Mouse (Mus musculus) kidney, adult 11 months (tissue): ENCODE data around the gene Srsf12.
A peak's percentile ranks its signal among the peaks of the same experiment; 100 is the strongest.

Experiments
- DNase-seq: peaks from one replicate; pipeline ENCODE4 v3.0.0; 2022

The Srsf12 gene

DNA sequence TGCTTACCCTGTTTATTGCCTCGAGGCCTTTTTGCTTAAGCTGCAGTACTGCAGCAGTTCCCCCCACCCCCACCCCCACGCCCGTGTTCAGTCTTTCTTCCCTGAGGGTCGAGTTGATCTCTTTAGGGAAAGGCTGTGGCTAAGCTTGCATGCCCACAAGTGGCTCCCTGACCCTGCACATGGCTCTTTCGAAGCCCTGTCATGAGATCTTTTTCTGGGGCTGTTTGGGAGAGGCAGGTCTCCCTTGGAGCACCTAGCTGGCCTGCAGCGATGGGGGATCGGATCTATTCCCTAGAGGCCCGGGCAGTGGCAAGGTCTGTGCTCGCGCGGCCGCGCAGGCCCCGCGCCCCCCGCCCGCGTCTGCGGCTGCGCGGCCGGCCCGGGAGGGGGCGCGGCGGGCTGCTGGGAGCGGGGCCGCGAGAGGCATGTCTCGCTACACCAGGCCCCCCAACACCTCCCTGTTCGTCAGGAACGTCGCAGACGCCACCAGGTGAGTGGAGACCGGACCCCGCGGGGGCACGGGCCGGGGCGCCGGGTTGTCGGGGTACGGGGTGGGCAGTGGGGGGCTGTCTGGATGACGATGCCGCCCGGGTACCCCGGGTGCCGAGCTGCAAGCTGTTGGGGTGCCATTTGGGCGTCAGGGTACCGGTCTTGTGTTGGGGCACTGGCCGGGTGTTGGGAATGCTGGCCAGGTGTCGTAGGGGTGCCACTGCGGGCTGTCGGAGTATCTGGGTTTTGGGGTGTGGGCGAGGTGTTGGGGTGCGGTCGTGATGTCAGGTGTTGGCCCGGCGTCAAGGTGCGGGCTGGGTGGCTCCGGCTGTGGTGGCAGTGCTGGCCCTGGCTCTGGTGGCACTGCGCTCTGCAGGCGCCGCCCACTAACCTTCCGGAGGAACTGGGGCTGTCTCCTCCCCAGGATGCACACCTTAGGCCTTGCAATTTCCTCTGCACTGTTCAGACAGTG lies at the start of gene Srsf12:
Gene Srsf12, plus strand, starts transcription at position 111 of the 961 bp plus-strand sequence.
- no peak for DNase-seq

DNA sequence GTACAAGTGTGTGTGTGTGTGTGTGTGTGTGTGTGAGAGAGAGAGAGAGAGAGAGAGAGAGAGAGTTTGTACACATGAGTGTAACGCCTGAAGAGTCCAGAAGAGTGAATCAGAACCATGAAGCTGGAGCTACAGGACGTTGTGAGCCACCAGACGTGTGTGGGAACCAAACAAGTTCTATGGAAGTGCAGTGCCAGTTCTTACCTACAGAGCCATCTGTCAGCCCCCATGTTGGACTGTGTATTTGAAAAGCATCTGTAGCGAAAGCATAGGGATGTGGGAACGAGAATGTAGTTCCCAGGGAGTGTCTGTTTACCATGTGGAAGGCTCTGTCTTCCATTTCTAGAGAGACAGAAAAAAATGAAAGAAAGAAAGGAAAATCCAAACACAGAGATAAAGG lies 25.3 kb upstream of the Srsf12 start:
- DNase-seq = no peak

DNA sequence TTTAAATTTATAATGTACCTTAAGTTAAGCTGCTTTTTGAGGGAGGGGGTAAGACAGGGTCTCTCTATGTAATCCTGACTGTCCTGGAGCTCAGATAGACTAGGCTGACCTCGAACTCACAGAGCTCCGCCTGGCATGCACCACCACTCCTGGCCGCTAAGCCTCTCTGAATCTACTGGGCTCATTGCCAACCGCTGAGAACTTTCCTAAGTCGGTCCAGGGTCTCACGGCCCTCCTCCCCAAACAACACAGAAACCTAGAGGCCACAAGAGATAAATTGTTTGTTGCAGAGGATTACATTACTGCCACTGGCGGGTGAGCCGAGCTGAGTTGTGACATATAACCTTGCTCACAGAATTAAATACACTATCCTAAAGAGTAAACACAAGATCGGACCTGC lies 20.6 kb upstream of the Srsf12 start:
- DNase-seq = peak; percentile 54

DNA sequence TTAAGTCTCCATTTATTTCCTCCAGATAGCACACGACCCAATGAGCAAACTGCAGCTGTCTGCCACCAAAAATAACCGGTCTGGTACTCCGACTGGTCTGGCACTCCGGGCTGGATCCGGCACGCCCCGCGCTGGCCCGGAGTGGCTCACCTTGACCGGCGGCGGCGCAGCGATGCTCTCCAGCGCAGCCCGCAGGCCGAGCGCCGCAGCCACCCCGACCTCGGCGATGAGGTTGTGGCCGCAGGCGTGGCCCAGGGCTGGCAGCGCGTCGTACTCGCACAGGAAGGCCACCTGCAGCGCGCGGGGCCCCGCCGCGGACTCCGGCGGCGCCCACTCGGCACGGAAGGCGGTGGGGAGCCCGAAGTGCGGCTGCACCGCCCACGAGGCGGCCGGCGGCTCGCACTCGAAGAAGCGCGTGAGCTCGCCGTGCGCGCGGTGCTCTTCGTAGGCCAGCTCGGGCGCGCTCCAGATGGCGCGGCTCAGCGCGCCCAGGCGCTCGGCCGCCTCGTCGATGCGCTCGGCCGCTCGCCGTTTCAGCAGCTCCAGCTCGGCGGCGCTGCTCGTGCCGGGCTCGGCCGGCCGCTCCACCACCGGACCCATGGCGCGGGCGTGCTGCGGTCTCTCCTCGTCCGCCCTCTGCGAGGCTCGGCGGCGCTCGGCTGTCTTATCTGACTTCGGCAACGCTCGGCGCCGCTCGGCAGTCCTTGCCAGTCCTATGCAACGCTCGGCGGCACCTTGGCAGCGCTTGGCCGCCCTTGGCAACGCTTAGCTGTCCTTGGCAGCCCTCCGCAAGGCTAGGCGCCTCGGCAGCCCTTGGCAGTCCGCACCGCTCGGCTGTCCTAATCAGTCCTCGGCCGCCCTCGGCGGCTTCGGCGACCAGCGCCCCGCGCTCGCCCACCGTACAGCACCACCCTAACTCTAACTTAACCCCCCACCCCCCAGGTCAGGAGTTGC lies 19.7 kb upstream of the Srsf12 start:
- DNase-seq = peak; percentile 93

DNA sequence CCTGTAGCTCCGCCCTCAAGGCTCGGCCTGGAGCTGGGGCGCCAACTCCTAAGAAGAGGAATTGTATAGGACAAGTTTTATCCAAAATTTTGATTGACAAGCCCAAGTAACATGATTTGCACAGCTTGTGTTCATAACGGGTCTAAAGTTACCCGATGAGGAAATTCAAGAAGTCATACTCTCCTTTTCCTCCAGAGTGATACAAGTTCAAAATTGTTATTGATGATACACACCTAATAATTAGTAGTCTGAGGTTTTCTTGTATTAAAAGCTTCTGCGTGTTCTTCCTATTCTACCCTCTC lies 19.1 kb upstream of the Srsf12 start, which contains the start of gene Pm20d2:
Gene Pm20d2, minus strand, starts transcription at position 3 of the 302 bp plus-strand sequence.
- DNase-seq = no peak

DNA sequence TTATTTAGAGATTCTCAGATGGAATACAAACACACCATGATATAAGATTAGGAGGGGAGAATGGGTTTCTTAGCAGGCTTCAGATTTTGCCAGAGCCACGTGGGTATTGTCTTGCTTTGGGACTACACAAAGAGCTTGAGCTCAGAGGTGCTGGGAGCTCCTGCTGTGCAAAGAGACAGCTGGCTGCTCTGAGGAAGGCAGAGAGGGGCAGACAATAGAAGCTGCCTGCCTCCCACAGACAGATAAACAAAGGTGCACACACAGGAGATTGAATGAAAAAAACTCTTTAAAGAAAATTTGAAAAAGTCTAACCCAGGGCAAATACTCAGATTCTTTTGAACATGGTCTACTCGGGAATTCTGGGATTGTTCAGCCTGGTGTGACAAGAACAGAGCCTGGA lies 10.7 kb upstream of the Srsf12 start:
- no peak for DNase-seq

DNA sequence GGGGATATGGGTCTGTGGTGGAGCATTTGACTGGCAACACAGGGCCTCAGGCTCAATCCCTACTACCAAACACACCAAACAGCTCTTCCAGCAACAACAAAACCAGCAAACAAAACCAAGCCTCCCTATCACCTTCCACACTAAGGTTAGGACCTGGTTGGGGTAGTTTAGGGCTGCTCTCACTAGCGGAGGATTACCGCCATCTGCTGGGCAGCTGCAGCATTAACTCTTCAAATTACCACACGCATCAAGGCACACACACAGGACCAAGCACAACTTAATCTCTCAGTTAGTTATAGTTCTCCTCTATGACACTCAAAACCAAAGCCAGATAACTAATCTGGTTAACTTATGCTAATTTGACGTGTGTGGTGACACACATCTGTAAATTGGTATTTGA lies 4.1 kb upstream of the Srsf12 start:
- peak; percentile 38 for DNase-seq

DNA sequence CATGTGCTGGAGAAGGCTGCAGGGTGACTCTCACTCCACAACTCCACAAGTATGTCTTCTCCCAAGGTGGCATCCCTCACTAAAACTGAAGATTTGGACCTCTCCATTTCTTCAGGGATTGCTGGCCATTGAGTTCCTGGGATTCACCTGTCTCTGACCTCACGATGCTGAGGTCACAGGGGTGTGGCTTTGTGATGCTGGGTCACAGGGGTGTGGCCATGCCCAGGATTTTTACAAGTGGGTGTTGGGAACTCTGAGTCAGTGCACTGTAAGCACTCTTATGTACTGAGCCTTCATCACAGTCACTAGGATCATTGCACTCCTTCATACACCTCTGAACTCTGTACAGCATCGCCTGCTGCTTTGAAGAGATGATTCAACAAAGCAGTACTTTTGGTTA lies 1.2 kb upstream of the Srsf12 start:
- DNase-seq = no peak

DNA sequence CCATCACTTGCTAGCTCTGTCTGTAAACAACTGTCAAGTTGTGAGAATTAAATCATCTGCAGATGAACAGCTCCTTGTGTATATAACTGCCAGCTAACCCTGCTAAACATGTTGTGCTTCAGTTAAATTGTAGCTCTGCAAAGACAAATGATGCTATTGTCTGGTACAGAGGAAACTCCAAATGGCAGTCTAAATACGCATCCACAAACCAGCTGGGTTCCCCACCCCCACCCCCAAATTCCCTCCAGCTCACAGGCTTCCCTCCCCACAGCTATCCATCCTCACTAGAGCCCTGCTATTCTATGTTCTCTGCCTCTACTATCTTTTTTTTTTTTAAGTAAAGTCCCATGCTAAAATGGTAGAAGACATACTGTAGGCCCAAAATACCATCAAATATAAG lies 13.1 kb downstream of the Srsf12 start:
- no peak for DNase-seq

DNA sequence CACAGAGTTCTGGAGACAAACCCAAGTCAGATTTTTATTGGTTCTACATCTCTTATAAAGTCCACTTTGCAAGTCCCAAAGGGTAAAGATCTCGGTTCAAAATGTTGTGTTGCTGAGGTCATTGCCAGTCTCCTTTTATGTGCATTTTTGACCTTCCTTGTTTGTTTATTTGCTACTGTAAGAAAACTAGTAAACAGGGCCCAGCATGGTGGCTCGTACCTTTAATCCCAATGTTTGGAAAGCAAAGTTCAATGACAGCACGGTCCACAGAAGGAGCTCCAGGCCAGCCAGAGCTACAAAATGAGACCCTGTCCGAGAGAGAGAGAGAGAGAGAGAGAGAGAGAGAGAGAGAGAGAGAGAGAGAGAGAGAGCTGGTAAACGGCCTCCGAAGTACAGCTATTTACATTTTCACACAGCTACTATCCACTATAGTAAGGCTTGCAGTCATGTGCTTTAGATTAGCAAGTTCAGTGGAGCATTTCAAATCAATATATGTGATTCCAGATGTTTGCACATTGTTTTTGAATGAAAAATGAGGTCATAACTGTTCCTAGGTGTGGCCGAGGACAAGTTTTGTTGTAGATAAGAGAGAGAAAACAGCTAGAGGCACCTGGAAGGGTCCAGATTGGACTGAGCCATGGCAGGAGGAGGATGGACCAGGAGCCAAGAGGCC lies 15.3 kb downstream of the Srsf12 start:
- DNase-seq = no peak

DNA sequence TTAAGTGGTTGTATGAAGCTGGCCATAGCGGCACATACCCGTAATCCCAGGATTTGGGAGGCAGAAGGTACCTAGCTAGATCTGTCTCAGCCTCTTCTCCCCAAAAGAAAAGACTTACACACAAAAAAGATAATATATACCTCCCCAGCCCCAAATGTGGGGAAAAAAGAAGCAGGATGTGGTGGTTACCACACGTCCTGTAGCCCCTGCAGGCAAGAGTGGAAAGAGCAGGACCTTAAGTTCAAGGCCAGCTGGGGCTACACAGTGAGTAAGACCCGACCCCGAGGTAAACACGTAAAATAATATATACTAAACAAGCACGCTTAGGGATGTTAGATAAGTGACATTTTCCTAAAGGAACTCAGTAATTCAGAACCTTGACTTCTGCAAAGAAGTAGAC lies 18.4 kb downstream of the Srsf12 start:
- DNase-seq = no peak

DNA sequence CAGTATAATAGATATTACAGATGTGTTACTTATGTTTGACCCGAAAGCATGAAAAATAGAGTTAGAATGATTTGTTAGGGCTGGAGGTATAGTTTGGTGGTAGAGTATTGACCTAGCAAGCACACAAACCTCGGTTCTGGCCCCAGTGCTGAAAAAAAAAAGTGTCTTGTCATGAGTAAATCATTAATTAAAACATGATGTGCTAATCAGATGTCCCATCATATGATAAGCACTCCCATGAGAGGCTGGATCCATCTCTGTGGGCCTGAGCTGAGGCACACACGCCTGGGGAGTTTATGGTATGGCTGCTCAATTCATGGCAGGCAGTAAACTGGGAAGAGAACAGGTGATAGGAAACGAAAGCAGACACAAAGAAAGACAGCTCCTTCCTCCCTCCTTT lies 20.8 kb downstream of the Srsf12 start:
- DNase-seq = no peak

DNA sequence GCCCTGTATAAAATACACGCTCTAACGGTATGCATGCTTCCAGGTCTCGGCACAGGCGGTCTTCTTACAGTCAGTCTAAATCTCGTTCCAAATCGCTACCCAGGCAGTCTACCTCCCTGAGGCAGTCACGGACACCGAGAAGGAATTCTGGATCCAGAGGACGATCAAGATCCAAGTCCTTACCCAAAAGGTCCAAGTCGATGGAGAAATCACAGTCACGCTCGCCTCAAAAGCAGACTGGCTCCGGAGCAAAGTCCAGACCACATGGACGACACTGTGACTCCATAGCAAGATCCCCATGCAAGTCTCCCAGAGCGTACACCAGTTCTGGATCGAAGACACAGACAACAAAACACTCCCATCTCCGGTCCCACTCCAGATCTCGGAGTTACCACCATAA lies 22.1 kb downstream of the Srsf12 start:
- DNase-seq = no peak

DNA sequence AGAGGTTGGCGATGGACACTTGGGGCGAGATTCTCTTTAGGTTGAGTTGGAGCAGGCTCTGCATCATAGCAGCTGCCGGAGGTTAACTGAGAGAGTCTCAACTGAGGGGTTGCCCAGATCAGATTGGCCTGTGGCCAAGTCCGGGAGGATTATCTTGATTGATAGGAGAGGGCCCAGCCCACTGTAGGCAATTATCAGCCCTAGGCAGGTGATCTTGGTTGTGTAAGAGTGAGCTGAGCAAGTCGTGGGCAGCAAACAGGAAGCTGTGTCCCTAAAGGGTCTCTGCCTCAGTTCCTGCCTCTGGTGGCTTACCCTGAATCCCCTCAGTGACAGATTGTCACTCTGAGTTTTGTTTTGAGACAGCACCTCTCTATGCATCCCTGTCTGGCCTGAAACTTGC lies 33.7 kb downstream of the Srsf12 start:
- DNase-seq = no peak

DNA sequence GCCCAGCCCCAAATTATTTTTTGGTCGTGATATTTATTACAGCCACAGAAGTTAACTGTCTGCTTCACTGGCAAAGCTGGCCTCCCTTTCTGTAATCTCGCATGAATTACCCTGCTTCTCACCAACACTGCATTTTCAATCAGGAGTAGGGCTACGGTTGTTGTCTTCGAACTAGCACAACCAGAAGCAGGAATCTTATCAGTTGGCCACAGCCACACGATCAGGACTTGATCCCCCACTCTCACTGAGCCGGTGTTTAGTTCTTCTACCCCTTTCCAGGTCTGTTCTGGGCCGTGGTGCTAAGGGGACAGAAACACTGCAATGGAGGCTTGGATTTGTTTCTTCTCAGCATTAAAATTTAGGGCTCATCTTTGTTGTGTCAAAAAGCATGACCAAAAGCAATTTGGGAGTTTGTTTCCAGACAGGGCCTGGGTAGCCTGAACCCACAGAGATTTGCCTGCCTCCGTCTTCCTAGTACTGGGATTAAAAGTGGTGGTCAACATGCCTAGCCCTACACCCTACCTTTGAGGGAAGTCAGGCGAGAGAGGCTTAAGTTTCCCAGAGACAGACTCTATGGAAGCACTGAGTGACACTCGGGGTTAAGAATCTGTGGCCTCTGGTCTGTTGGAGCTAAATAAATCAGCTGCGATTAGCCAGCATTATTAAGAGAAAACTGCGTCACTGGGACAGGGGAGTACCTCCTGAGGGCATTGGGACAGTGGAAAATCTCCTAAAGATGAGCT lies 34.4 kb downstream of the Srsf12 start:
- DNase-seq = no peak

DNA sequence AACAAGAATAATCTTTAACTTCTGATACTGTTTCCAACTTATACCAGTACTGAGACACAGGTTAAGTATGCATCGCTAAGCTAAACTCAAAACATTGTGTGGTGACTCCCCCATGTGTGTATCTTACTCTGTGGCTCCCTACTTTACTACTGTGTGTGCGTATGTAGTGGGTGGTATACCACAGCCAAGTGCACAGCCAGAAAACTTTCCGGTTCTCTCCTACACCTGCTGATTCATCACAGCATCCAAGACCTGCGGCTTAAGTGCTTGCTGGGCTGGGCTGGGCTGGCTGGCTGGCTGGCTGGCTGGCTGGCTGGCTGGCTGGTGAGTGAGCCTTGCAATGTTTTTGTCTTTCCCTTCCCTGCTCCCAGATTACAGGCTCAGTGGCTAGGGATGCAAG lies 35.1 kb downstream of the Srsf12 start:
- DNase-seq = no peak

DNA sequence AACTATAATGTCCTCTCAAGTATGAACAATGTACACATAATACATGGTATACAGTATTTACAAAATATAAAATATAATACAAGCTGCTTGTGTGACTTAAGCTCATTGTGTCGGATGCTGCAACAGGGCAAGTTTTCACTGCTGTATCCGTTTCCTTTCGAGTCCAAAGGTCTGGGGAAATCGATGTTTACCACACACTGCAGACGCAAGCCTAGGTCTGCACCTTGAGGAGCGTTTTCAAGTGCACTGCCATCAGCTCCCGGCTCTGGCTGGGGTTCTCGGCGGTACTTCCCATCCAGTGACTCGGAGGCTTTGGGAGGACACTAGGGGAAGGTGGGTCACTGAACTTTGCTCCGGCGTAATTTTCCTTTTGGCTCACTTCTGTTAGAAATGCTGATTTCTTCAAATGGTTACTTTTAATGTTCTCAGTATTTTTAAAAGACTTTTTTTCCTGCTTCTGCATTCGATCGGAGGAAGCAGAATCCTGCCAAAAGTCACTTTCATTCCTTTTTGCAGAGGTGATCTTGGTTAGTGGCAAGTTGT lies 37.1 kb downstream of the Srsf12 start:
- no peak for DNase-seq

DNA sequence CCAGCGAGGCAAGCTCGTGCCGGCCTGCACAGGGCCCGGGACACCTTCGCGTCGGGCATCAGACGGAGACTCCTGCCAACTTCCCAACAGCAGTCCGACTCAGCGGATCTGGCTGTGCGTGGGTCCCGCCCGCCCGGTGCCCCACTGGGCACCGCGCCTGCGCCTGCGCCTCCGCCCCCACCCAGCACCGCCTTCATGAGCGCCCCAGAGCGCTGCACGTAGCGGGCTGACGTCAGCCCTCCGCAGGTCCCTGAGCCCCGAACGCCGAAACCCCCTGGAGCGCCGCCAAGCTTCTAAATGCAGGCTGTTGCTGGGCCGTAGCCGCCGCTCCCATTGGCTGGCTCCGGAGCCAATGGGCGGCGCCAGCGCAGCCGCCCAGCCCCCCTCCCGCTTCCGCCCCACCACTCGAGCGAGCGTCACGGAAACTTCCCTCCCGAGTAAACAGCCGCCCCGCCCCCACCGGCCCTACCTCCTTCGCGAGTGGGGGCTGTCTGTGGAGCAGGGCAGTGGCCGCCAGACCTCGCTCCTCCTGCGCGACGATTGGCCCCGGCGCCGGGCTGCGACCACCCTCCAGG lies 38.8 kb downstream of the Srsf12 start:
- DNase-seq = peak; percentile 99

DNA sequence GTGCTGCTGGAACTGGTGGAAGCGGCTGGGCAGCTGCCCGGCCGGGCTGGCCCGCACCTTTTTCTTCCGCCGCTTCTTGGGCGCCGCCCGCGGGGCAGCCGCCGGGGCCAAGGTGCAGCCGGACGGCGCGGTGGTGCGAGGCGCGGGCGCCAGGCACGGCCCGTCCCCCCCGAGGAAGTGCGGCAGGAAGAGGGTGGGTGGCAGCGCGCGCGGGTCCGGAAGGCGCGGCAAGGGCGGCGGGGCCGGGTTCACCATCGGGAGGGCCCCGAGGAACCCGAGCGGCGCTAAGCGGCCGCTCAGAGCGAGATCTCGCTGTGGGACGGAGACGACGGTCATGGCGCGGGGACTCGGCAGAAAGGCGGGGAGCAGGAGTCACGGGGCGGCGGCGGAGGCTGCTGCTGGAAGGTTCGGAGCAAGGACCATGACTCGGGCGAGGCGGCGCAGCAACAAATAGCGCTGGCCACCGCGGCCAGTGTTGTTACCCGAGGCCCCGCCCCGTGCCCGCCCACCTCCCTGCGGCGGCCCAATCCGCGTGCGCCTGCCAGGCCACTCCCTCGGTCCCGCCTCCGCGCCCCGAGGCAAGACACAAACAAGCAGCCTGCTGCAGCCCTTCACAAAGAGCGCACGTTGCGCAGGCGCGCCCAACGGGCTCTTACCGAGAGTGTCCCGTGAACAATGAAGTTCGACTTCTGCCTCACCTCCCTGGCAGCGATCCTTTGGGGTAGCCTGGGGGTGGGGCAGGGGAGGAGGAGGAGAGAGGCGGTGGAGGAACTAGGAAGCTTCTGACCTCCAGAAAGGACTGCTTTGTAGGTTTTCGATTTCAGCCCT lies 39.5 kb downstream of the Srsf12 start:
- peak; percentile 99 for DNase-seq

DNA sequence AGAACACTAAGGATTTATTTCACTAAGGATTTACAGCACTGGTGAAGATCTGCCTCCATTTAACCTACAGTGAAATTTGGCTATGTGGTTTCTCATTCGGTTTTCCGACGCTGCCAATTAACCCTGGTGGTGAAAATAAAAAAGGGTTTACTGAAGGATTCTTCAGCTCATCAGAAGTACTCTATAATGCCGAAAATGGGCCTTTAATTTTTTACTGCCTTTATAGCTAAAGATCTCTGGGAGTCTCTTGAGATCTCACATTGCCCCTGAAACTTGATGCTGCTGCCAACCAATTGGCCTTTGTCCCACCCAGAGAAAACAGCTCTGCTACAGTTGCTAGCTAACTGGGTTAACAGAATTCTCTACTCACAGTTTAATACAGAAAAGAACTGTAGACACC lies 40.1 kb downstream of the Srsf12 start:
- peak; percentile 44 for DNase-seq

DNA sequence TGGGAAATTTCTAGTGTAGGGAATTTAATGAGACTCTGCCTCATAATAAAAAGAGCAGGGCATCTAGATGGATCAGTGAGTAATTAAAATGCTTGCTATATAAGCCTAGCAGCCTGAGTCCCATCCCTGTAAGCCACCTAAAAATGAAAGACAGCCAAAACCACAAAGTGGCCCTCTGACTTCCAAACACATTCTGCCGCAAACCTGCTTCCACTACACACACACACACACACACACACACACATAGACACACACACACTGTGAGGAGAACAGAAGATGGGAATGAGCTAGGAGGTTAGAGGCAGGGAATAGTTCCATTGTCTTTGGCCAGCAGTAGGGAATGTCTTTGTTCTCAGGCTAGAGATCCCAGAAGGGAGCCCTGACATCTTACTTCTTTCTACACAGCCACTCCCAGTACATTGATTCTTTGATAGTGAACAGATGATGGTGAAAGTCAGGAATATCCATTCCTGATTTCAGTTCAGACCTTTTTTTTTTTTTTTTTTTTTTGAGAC lies 41.0 kb downstream of the Srsf12 start:
- DNase-seq = no peak
